Mouse (Mus musculus) E14TG2a.4 (cell line): ENCODE measurements around the gene Alkbh7.

Source experiments
- CTCF ChIP-seq: conservative IDR thresholded peaks from 2 replicates; pipeline ENCODE4 v1.5.1; 2014; ENCODE audit warnings: low read length
- NANOG ChIP-seq: IDR thresholded peaks from 2 replicates; pipeline ENCODE4 v1.6.1; 2014; ENCODE audit warnings: borderline replicate concordance, low read length, mixed read lengths
- POU5F1 ChIP-seq: IDR thresholded peaks from 2 replicates; pipeline ENCODE4 v1.6.1; 2014; ENCODE audit warnings: low read length, borderline replicate concordance

DNA sequence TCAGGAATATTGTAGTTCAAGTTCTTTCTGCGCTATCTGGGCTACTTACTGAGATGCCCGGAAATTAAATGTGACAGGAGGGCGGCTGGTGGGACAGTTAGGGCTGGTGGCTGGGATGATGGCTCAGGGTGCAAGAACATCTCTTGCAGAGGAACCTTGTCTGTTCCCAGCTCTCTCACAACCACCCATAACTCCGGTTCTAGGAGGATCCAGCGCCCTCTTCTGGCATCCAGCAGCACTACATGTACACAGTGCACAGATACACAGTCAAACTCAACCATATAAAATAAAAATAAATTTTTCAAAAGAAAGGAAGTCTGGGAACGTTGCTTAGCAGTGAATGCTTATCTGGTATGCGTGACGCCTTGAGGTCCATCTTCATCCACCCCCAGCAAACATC, 41.8 kb downstream of the Alkbh7 start:
- TF ChIP-seq CTCF (peak; percentile 83), POU5F1 (no peak), NANOG (no peak)
